Mouse (Mus musculus) liver, adult (tissue): ENCODE measurements around the gene Asb11.

Experiments used
- GATA4 ChIP-seq: IDR thresholded peaks from 2 replicates; pipeline ENCODE4 v1.6.1; 2014; ENCODE audit warnings: mild to moderate bottlenecking, low read length; ENCODE audit not compliant: insufficient replicate concordance

Asb11 gene

DNA sequence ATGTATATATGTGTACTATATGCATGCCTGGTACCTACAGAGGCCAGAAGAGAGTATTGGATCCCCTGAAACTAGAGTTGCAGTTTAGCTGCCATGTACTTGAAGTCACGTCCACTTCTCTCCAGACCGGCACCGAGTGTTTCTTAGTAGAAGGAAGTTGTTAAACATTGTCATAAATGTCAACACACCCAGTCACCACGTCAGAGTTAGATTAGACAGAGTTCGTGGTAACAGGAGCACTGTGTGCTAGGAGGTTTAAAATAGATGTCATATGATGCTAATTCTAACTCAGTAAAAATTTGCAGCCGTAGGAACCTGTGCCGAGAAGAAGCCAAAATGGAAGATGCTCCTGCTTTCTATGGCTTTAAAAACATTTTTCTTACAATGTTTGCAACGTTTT lies at the start of gene Asb11:
Gene Asb11 (plus strand): TSS at position 286 of the 400 bp plus-strand sequence.
- TF ChIP-seq GATA4 = no peak

DNA sequence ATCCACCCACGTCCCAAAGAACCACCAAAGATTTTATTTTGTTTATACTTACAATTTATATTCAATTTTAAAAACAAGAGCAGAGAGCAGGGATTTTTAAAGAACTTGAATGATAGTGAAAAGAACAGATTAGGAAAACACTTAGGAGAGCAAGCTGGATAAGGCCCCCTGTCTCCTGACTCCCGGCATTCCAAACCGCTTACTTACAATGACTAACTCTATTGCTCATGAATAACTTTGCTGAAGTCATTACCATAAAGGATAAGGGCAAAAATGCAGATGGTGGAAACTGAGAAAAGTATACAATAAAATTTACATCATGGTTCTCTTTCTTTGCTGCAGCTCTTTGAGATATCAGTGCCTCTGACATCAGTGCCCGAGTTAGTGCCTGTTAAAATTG lies 42.7 kb upstream of the Asb11 start:
- TF ChIP-seq GATA4 = no peak

DNA sequence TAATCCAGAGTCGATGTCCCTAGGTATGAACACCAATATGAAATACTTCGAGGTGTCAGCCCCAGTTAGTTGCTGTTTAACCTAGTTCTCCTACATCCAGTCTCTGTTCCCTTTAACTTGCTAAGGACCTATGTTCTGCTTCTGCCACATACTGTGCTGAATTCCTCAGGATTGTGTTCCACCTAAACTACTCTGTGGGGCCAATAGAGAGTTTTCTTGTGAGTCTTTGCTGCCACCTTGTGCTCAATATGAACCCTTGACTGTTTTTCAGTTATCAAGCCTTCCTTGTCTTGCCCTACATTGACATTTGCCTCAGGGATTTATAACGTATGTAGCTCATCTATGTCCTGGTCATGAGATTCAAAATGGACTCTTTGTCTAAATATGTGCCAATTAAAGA lies 38.3 kb upstream of the Asb11 start:
- no peak for TF ChIP-seq GATA4

DNA sequence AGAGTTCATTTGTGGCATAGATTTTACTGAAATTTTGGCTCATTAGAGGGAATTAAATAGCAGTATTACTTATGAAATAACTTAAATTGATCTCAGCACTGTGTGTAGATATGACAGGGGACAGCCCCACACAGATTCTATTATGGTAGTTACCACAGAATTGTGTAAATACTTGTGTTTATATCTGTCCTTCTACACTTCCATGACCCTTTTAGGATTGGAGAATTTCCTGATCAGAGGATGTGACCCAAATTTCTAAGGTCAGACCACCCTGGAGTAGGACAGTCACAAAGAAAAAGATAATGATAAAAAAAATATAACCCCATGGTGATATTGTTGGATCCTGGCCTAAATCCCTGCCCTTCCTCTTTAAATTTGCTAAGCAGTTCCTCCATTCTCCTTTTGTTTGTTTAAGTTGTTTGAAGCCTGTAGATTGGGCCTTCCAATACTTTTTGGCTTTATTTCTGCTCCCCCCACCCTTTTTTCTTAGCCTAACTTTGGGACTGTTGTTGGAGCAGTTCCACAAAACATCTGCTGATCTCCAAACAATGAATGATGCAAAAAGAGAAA lies 31.6 kb upstream of the Asb11 start:
- no peak for TF ChIP-seq GATA4

DNA sequence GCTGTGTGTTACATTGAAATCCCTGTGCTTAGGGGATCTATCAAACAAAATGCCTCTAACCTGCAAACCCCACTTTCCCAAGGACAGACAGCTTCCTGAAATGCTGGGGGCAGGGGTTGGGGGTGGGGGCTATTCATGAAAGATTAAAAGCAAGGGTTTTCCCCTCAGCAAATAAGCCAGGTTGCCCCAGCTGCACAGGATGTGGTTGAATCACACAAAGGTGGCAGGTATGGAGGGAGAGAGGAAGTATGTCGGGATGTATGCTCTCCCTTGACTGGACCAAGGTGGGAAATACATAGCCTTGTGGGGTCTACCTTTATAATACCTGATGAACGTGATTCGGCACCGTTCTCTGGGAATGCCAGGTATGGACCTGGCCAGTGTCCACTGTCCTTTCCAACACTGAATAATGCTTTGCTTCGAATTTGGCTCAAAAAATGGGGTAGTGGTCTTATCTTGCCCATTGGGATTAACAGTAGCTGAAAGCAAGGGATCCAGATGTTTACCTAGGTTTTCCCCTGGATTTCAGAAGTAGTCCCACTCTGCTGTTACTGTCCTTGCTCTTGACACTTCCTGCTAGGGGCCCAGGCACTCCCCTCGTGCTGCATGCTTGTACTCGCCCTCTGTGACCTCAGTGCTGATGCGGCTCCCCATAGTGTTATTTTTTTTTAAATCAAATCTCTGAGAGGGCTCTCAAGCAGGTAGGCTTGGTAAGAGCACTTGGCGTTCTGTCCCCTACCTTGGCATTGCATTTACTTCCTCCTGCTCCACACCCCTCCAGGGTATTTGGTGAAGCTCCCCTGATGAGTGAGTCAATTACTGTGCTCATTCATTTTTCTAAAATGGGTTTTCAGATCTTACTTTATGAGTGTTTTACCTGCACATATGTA lies 30.4 kb upstream of the Asb11 start:
- TF ChIP-seq GATA4 = no peak

DNA sequence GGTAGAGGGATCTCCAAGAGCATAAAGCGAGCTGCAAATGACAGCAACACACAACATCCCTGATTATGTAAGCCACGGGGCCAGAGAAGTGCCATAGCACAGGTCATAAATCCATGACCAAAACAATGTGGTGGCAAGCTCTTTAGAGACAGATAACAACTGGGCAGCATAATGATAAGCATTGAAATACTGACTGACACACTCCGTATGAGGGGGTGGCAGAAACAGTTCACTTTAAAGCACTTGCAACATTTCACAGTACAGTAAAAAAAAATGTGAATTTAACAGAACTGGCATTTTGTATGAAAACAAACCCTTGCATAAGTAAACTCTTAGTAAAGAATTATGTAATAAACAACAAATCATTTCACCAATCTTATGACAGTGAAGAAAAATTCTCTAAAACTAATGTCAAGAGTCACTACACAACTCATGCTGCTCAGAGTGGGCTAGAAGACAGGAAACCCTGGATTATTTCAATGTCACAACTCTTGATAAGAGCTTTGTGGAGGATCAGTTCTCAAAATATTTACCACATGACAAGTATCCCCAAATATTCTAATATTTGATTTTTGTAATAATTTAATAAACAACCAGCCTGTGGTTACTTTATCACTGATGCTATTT lies 28.4 kb upstream of the Asb11 start:
- no peak for TF ChIP-seq GATA4

DNA sequence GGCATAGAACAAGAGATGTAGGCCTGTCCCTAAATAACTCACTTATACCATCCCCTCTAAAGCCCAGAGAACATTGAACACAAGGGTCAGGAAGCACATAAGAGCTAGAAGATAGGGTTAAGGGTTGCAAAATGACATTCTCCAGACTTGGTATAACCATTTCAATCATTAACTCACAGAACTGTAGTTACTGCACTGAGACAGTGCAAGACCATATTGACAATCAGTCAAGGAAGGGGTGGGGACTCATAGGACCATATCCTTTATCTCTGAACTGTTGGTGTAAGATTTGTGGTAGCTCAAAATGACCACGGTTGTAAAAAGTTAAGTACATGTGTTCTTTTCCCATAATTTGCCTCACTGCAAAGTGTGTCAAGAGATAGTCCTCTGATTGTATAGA lies 26.2 kb upstream of the Asb11 start:
- TF ChIP-seq GATA4 = no peak

DNA sequence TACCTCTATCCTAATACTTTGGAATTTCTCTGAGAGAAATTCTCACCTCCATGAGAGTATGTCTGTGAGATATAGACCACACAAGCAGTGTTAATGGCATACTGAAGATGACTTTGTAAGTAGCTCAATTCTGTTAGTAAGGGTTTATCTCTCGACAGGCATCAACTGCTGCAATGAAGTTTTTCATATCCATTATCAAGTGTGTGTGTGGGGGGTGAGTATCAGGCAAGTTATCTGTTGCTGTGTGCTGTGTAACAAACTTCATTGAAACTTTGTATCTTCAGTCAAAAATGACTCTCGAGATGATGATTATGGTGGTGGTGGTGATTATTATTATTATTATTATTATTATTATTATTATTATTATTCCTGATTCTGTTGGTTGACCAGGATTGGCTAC lies 20.0 kb upstream of the Asb11 start:
- TF ChIP-seq GATA4 = no peak

DNA sequence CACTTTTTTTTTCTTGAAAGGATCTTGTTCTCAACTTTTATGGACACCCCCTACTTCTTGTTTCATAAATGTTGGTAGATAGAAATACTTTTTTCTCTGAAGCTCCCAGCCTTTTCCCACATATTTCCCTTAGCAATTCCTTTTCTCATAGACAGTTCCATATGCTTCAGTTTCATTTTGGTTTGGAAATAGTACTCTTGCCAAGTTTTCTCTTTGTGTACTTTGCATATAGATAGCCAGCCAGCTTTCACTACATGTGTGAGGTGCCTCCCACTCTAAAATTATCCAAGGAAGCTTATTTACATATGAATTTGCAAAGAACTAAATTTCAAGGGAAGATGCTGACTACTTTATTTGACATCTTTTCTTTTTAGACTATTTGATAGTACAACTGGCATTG lies 18.8 kb upstream of the Asb11 start:
- no peak for TF ChIP-seq GATA4

DNA sequence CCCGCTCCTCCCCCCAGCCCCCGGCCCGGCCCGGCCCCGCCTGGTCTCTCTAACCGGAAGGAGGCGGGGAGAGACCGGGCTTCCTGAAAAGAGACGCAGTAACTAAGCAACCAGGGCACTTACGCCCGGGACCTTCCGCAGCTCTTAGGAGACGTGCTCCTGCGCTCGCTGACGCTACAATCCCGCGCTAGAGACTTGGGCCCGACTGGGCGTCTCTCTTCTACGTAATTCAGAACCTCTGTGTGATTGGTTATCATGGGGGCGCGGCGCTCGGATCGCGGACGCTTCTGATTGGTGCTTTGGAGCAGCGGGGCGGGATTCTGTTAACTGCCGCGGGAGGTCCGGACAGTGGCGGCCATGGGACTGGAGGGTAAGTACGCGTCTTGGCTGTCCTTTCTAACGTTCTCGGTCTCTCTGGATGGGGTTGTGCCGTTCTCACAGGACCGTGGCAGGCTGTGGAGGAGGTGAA lies 17.3 kb upstream of the Asb11 start, which contains the start of gene Piga:
Gene Piga (plus strand): TSS at position 317 of the 469 bp plus-strand sequence.
- no peak for TF ChIP-seq GATA4

DNA sequence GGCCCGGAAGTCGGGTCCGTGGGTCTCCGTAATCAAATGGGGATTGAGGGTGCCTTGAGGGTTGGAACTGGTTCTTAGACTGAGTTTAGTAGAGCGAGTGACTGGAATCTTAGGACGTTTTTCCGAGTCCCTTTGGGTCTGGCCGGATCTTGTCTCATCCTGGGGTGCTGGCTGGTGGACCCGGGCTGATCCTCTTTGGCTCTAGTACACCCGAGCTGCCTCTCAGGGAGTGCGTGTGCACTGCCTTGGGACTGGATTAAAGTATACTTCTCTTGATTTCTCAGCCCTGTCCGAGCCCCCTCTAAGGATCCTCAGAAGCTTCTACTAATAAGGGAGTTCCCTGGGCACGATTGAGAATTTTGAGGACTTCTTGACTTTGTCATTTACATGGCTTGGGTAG lies 16.8 kb upstream of the Asb11 start:
- TF ChIP-seq GATA4 = no peak

DNA sequence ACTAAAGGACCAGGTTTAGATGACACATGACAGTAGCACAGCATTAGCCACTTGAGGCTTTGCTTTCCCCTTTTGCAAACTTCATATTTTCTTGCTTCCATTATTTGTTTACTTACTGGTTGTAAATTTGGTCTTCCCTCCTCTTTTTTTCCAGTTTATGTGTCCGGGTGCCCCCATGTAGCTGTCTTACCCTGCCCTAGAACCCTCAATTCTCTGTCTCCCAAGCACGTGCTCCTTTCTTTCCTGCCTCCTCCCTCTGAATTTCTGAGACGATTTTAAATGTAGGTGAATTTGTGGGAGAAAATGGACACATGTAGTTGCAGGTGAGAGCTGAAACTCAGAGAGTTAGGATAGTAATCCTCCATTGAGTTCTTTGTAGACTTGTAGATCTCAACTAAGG lies 16.3 kb upstream of the Asb11 start:
- no peak for TF ChIP-seq GATA4

DNA sequence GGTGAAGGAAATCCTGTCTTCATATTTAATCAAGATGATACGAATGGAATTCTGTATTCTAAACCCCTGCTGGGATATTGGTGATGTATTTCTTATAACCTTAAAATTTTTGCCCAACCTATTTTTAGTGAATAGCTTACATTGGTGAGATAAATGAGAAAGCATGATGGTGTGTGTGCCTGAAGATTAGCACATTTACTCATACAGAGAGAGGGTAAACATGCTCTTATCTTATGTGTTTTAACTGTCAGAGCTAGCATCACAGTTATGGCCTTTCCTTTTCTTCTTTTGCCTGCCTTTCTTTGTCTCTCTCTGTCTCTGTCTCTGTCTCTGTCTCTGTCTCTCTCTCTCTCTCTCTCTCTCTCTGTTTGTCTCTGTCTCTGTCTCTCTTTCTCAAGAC lies 12.0 kb upstream of the Asb11 start:
- no peak for TF ChIP-seq GATA4

DNA sequence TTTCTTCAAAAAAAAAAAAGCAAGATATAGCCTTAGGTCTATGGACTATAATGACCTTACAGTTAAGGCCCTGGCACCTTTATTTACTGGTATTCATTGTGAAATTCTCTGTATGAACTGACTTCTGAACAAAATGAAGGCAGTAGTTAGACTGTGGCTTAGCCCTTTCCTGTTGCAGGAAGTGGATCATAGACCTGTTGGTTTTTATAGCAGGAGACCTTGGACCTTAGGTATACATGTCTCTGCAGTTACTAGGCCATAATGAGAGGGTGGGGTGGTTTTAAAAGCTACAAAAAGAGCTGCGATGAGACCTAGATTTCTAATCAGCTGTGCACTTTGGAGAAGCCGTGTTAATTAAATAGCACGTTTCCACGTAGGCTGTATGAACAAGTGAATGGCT lies 9.5 kb upstream of the Asb11 start:
- TF ChIP-seq GATA4 = no peak

DNA sequence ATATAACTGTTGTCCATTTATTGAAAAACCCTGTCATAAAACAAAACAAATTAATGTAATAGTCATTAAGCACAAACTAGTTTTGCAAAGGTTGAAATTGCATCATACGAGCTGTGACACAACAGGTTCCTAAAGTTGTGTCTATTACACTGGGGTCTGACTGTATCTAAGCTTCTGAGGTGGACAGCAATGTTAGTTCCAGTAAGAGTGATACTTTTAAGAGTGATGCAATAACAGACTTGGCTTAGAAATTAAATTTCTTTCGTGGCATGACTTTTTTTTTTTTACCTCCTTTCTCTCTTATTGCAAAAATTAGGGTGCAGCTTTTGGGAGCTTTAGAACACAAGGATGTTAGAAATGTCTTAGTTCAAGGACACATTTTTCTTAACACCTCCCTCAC lies 8.6 kb upstream of the Asb11 start:
- no peak for TF ChIP-seq GATA4

DNA sequence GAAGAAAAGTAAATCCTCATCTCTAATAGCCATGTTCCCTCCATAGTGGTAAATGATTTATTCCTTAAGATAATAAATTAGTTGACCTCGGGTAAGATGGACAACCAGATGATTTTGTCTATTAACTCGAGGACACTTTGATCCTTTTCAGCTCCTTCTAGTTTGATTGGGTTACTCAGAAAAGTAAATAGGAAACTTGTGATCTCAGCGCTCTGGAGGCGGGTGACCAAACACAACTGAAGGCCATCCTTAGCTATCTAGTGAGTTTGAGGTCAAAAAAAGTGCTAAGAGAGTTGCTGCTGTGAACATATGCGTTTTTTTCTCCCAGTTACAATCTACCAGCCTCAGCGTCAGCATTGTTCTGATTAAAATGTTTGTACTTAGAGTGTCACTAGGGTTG lies 6.2 kb upstream of the Asb11 start:
- no peak for TF ChIP-seq GATA4
